Mouse (Mus musculus): ENCODE results near the gene Gpr15. TPM values are rescaled to one million over a fixed set of nuclear protein-coding genes. Genes with fewer than 3 reads are reported as not detected.

The Gpr15 gene
- total RNA-seq, 2 experiments from 2014 or later, result not detected

DNA sequence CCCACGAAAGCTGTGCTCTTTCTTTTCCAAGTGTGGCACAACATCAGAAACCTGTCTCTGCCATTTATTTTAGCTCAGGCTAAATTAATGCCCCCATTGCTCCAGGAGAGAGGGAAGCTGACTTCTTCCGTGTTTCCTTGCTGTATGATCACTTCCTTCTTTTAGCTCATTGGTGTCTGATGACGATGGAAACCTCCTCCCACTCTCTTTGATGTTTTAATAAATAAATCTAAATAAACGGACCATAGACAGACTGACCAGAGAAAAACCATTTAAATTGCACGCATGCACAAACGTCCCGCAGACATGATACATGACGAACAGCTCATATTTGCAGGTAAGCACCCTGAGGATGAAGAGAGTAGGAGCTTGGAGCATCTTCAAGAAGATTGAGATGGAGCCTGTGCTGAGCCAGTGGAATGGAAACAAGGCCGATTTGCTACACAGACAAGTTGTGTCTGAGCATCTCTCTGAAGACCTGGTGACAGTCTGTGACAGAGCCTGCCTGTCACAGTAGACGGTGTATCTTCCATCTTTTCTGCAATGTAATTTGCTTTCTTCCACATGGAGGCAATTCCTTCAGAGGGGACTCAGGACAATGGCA is 16.4 kb downstream of the Gpr15 start:
- no peak for DNase-seq (ENCODE audit: low spot score in 2 of 2)

DNA sequence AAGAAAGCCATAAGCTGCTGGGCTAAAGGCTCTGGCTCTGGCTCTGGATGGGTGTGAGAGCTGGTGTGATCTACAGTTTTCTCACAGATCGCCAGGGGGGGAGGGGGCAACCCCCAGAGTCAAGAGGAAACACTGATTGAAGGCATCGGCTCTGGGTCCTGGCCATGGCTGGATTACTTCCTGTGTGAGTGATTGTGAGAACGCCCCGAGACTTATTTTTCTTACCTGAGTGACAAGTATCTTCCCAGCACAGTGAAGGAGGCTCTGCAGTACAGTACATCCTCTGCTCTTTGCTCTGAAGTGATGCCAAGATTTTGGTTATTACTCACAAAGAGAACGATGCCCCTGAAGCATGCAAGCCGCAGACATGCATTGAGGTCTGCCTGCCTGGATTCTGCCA is 17.1 kb downstream of the Gpr15 start:
- DNase-seq (ENCODE audit: low spot score in 2 of 2), result no peak

GRCm38 (mm10) chr16:58700816-58701424 is 17.9 kb downstream of the Gpr15 start:
- no peak for DNase-seq (ENCODE audit: low spot score in 2 of 2)

GRCm38 (mm10) chr16:58700174-58700573 is 18.7 kb downstream of the Gpr15 start:
- no peak for DNase-seq (ENCODE audit: low spot score in 2 of 2)

DNA sequence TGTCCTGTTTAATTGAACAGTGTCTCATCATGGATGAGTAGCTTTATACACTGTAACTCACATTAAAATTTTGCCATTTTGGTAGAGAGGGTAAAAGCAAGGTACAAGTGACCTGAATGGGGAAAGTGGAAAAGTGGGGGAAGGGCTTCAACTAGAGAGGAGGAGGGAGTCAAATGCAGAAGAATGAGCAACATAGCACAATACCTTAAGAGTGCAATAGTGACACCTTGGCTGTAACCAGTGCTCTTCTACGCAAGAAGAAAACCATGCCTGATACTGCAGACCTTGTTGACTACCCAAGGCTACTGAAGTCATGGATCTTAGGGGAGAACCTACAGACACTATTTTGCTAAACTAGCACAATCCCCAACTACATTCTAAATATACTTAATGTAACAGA is 21.6 kb downstream of the Gpr15 start:
- no peak for DNase-seq (ENCODE audit: low spot score in 2 of 2)

GRCm38 (mm10) chr16:58696796-58697195 is 22.1 kb downstream of the Gpr15 start:
- DNase-seq (ENCODE audit: low spot score in 2 of 2), result no peak

DNA sequence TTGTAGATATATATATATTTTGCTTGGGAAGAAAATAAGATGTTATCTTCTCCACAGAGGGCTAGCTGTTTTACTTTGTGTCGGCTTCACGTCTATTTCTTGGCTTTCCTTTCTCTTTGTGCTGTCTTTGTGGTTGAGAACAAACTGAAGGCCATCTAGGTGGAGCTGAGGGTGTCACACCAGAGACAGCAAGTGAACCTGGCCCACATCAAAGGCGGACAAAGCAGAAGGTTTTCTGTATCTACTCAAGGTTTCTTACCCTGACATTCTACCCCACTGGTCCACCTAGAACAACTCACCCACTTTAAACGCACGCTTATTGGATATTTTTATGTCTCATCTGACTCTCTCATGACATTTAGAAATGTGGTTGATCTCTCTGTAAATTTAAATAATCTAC is 24.8 kb downstream of the Gpr15 start:
- no peak for DNase-seq (ENCODE audit: low spot score in 2 of 2)

DNA sequence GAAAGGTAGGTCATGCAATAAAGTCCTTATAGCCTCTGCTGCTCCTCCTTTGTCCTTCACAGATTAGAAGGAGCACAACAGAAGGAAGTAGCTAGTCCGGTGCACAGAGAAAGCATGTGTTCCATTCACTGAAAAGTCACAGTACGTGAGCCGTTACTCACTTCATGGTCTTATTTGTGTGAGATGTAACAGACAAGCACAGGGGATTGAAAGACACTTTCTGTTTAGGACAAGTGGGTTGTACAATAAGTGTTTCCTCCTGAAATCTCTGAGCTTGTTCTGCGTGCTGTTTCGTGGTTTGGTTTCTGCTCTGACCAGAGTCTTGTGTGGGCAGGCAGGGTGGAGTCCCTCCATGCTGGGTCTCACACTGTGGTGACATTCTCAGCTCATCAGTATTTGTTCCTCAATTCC is 28.5 kb downstream of the Gpr15 start:
- no peak for DNase-seq (ENCODE audit: low spot score in 2 of 2)

DNA sequence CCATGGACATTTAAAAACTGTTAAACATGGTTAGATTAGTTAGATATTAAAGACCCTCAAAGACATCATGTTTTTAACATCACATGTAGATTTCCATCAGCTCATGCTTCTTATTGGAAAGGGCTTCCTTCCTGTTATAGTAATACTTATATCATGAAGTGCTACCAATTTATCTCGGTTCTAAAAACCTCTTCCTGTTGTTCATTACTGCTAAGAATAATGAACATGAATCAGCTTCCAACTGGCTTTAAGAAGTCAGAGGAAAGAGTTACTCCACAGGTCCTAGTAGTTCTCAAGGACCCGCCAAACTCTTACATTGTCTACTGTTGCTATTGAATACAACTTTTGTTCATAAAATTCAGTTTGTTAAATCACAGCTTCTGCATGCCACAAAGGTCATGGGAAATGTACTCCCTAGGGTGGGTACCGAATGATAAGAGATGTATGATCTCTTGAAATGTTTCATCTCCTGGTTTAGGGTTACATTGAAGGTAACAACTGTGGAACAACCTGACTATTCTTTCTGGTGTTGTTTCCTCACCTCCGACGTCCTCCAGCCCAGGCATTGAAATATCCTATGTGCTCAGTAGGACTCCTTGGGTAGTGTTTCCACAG is 29.2 kb downstream of the Gpr15 start:
- DNase-seq (ENCODE audit: low spot score in 2 of 2), result no peak

DNA sequence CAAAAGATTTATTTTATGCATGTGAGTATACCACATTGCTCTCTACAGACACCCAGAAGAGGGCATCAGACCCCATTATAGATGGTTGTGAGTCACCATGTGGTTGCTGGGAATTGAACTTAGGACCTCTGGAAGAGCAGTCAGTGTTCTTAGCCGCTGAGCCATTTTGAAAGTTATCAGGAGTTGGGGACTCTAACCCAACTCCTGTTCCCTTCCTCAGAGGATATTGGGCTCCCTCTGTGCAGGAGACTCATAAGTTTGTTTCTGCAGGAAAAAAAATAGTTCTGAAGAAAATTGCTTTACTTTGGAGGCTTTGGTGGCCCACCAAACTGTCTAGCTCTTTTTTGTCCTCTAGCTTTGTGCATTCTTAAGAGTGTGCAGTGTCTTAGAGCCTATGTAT is 30.3 kb downstream of the Gpr15 start:
- DNase-seq (ENCODE audit: low spot score in 2 of 2), result no peak

DNA sequence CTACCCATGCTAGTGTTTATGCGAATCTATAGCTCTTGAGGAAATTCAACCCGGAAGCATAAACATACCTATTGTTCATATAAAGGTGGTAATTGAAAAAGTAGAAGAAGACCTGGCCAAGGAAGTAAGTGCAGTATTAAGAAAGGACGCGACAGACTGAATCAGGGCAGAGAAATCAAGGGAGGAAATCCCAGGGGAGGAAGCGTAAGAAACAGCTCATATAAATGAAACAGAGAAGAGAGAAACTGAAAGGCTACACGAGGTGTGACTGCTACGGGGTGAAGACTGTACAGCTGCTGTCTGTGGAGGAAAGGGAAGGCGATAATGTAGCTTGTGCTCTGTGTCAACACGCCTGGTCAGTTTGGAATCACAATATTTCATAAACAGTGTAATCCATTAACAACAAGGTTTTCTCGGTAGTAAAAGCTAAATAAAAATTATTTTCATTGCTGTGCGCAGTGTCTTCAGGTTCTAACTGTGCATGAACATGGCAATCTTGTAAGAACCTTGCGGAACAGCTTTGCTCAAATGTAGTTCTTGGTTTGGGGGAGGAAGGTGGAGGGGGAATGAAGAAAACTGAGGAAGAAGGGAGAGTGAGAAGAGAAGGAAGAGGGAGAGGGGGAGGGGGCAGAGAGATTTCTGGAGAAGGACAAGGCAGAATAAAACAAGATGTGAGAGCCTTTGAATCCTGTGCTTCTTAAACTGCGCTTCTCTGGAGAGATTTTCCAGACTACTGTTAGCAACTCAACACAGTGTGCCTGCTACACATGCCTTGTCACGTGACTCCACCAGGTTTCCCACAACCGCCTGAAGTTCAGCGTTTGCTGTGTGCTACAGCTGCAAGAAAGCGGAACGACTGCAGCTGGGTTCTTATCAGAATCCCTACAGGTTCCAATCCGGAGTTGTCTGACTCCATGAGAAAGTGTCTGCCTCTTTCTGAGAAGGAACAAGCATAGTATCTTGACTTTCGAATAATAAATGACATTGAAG is 33.0 kb downstream of the Gpr15 start:
- no peak for DNase-seq (ENCODE audit: low spot score in 2 of 2)

DNA sequence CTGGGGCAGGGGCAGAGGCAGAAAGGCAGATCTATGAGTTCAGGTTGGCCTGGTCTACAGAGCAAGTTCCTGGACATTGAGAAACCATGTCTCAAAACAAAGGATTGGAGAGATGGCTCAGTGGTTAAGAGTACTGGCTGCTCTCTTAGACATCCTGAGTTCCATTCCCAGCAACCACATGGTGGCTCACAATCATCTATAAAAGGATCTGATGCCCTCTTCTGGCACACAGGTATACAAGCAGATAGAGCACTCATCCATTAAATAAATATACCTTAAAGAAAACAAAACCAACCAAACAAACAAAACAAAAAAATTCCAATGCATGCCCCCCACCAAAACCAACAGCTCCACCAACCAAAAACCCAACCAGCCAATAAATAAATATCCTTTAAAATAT is 34.3 kb downstream of the Gpr15 start:
- no peak for DNase-seq (ENCODE audit: low spot score in 2 of 2)

GRCm38 (mm10) chr16:58683911-58684310 is 35.0 kb downstream of the Gpr15 start:
- no peak for DNase-seq (ENCODE audit: low spot score in 2 of 2)

- DNase-seq (ENCODE audit: low spot score in 2 of 2), result no peak
Observed at GRCm38 (mm10) chr16:58682870-58683269, 36.0 kb downstream of the Gpr15 start.

DNA sequence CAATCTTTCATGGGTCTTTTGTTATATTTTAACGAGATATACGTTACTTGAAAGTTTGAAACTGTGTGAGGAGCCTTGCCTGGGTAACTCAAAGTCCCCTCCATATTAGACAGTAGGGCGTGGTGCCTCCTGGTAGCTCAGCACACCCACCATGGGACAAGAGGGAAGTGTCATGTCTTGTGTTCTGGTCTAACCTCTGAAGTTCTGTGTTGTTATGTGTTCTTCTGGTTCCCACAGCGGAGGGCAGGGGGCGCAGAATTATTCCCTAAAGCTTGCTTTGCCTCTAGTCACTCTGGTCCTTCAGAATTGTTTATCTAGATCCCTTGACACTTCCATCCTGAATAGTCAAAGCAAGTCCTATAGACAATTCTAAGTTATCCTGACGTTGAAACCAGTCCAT is 36.8 kb downstream of the Gpr15 start:
- no peak for DNase-seq (ENCODE audit: low spot score in 2 of 2)

- DNase-seq (ENCODE audit: low spot score in 2 of 2), result no peak
Observed at GRCm38 (mm10) chr16:58678660-58679059, 40.2 kb downstream of the Gpr15 start.

DNA sequence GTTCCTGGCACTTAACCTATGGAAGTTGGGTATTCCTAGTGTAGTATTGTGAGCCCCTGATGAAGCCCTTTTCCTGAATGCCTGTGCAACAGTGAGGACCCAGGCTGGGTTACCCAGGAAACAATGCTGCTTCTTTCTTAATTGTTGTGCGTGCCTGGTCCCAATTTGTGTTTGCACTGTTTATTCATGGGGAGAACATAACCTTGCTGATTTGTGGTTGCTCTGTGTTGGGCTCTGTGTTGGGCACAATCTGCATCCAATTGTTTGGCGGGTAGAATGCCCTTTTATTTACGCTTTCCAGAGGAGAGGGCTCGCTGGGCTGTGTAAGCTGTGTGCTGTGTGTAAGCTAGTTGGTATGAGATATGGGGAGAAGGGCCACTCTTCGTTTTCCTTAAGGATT is 41.4 kb downstream of the Gpr15 start:
- no peak for DNase-seq (ENCODE audit: low spot score in 2 of 2)

DNA sequence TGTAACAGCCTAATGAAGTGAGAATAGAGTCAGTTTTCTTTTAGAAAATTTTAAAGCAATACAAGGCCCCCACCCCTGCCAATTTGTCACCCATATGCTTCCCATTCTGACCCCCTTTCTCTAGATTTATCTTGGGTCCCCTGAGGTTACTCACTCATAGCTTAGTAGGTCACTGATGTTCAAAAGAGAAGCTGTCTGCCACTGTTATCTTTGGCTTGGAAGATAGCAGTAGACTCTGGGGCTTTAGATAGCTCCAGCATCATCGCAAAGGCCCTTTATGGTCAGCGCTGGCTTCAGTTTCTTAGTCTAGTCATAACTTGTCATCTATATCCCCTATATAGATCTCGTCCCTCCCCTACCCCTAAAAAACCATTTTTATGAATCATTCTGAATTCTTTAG is 42.2 kb downstream of the Gpr15 start:
- DNase-seq (ENCODE audit: low spot score in 2 of 2), result no peak

DNA sequence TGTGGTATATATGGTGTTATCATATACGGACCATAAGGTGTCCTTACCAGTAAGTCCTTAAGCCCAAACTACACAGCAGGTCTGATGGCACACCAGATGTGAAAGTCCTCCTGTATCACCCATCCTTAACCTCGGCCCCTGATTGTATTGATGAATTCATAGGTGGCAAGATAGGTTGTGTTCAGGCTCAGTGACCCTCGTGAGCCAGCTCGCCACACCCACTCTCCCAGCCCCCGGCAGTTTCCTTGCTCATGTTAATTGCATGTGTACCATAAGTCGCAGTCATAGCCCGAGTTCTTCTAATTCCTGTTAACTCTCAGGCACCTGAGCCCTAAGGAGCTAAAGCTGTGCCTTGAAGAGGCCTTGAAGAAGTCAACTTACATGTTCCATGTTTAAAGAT is 42.7 kb downstream of the Gpr15 start:
- DNase-seq (ENCODE audit: low spot score in 2 of 2), result no peak

- DNase-seq (ENCODE audit: low spot score in 2 of 2), result no peak
Observed at GRCm38 (mm10) chr16:58675256-58675655, 43.6 kb downstream of the Gpr15 start.

- DNase-seq (ENCODE audit: low spot score in 2 of 2), result no peak
Observed at GRCm38 (mm10) chr16:58673811-58674410, 45.0 kb downstream of the Gpr15 start.

Data from adrenal gland, postnatal 4 days (tissue).